Mouse (Mus musculus): ENCODE data around the gene Arhgap18. TPM values are rescaled to one million over a fixed set of nuclear protein-coding genes. Genes with fewer than 3 reads are reported as not detected.

Gene Arhgap18
- total RNA-seq (2023), result 10.5 TPM

DNA sequence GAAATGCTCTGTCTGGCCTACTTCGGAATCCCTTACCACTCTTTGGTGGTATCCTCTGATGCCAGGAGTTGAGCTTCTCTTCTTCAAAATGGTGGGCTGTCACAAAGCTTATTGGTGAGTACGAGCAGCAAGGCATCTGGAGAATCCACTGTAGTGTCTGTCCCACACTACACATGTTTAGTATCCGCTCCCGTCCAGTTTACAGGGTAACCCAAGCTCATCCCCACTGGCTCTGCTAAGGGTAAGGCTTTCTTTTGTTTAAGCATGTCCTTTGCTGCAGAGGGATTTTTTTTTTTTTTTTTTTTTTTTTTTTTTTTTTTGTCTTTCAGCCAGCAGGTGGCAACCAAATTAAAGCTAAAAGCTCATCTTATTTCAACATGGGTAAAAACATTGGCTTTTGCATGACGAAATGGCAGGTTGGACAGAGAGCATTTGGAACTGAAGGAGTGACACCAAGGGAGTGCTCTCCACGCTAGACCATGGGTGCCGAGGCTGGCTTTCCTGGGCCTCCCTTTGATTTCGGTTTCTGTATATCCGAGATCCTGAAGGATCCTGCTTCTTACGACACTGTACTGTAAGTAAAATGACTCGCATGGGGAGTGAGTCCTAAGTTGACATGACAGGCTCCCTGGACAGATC, at the start of gene Arhgap18:
Gene Arhgap18, plus strand, starts transcription at position 493 of the 639 bp plus-strand sequence.

